Mouse (Mus musculus) left cerebral cortex, postnatal 25 days (tissue): ENCODE measurements around the gene Dcst1. TPM values are rescaled to one million over a fixed set of nuclear protein-coding genes. Genes with fewer than 3 reads are reported as not detected.
A peak's percentile ranks its signal among the peaks of the same experiment; 100 is the strongest.

ENCODE experiments used
- DNase-seq, 2 experiments: peaks; one replicate each; pipeline ENCODE4 v3.0.0; 2022; ENCODE audit warnings: low spot score in 2 of 2, mixed read lengths in 1 of 2
- intact Hi-C: fragments of 180-260 bp; cut with DNase I; formaldehyde crosslinking; loops from one replicate; pipeline ENCODE4 v1.15.1; 2025
- total RNA-seq, 2 experiments: library from RNA; stranded (reverse); gene quantifications; 2 replicates each; pipeline ENCODE4 v1.2.3; 2021

The Dcst1 gene
- total RNA-seq, result not detected

DNA sequence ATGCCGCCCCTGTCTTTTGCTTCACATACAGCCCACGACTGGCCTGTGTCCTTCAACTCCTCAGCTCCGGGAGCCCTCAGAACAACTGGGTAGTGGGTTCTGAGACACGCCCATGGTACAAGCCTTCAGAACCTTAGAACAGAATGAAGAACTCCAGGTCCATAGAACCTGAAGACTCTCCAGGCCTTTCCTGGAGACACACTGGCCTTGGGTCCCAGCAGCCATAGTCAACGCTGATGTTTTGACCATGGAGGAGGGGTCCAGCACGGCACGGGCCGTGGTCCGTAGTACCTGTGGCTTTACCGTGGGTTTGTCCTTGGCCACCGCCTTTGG lies at the start of gene Dcst1:
Dcst1 (minus strand) TSS at position 101 of the 333 bp plus-strand sequence.
- intact Hi-C loops, result no loop called here

DNA sequence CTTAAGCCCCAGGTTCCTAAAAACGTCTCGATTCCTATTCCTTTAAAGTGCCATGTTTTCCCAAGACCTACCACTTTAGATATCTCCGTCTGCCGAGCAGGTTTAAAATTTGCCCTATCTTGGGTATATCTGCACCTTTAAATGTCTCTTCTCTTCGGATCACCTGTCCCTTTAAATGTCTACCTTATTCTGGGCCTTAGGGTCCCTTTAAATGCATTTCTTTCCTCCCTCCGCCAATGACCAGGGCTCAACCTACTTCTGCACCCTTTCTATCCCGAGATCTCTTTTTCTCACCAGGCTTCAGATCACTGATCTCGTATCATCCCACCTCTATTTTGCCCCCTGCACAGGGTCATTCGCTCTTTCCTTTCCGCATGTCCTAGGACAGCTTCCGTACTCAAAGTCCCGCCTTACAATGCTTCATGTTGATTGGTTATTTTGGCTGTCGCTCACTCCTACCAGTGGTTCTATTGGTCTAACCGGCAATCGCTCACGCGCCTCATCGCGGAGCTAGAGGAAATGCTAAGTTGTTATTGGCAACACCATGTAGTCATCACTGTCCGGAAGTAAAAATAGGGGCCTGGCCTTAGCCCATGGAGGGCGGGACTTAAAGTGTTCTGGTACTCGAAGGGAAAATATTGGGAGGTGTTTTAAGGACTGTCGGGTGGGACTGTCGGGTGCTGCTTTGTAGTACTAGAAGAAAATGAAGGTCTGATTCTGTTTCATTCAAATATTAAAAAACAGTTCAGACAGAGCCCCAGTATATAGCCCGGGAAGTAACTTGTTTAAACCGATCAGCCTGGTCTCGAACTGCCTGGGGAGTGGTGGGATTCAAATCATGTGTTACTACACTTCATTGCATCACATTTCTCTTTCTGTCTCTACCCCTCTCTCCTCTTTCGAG lies 46.7 kb upstream of the Dcst1 start, which contains the start of gene Flad1:
Flad1 (minus strand) TSS at position 381 of the 904 bp plus-strand sequence.
- intact Hi-C loops, result no loop called here
- DNase-seq, result peak; percentile 100

More for the DNA sequence above, at the start of gene Dcst1:
- no peak for DNase-seq

DNA sequence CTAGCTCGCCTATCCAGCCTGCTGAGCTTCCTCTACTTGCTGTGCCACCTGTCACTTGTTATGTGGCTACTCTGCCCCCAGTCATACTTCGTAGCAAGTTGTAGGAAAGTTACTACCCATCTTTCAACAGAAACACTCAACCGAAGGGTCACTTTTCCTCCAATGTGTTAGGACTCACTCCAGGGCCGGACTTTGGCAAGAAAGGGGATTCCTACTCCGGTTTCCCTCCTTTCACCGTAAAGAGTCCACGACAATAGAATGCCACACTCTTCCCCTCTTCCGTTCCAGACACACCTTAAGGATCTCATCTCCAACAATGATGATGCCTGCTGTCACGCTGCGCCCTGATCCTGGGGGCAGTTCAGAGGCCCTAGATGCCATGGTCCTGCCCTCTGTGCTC lies 45.8 kb upstream of the Dcst1 start:
- intact Hi-C loops, result no loop called here

DNA sequence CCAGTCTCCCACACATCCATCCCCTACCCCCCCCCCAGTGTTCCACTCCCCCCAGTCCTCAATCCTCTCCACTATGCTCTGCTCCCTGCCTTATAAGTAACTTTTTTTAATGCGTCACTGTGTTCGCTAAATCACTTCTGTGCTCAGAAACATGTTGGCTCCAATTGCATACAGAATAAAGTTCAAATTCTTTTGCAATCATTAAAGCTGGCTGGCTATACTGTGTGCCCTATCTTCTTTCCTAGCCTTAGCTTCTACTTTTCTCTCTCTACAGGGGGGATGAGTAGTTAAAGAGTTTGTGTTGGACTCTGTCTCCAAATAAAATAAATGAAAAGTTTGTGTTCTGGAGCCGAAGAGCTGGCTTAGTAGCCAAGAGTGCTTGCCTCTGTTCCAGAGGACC lies 44.6 kb upstream of the Dcst1 start:
- intact Hi-C loops, result no loop called here

More for the DNA sequence above, 45.8 kb upstream of the Dcst1 start:
- DNase-seq, result no peak

GRCm38 (mm10) chr3:89408448-89408847 lies 43.4 kb upstream of the Dcst1 start:
- no peak for DNase-seq
- intact Hi-C loops, result no loop called here

More for the DNA sequence above, 44.6 kb upstream of the Dcst1 start:
- DNase-seq, result no peak

DNA sequence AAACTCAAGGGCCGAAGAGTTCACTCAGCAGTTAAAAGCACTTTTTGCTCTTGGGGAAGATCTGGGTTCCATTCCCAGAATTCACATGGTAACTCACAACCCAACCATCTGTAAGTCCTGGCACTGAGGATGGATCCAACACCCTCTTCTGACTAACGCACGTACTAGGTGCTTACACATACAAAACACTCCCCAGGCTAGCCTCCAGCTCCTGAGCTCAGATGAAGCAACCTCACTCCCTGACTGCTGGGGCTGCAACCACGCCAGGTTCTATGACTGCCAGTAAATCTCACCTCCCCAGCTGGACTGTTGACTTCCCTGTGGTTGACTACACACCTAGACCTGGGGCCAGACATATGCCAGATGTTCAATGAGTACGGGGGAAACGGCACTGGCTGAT lies 41.8 kb upstream of the Dcst1 start:
- intact Hi-C loops, result no loop called here
- no peak for DNase-seq

DNA sequence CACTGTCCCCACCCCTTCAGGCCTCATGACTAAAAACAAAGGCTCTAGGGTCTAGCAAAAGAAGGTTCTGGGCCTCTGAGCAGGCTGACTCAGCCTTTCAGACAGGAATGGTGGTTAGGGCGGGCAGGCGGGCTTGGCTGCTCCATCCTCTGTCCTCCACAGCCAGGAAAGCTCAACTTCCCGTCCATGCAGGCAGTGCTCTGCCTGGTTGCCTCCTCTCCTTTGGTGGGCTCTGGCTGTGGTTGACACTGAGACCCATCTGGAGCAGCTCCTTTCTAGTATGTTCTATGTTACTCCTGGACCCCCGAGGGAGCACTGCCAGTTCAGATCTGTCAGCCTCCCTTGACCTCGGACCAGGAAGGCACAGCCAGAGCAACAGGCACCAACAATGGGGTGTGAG lies 37.6 kb upstream of the Dcst1 start, which contains the start of gene Lenep:
Lenep (minus strand) TSS at position 101 of the 400 bp plus-strand sequence.
- intact Hi-C loops, result no loop called here
- DNase-seq, result no peak

DNA sequence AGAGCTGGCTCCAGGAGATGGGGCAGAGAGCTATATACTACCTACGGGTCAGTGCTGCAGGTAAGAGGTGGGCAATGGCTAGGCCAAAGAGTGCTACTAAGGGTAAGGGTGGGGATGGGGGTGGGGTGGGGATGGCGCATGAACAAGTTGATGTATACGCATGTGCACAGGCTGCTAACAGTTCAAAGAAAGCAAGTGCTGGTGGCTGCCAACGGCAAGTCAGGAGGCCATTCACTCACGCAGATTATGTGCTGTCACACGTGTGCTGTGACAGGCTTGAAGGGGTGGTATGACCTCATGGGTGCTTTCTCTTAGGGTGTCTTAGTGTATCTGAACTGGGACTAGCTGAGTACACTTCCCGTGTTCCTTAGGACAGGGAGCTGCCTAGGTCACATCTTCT lies 36.3 kb upstream of the Dcst1 start:
- intact Hi-C loops, result no loop called here
- DNase-seq, result no peak

DNA sequence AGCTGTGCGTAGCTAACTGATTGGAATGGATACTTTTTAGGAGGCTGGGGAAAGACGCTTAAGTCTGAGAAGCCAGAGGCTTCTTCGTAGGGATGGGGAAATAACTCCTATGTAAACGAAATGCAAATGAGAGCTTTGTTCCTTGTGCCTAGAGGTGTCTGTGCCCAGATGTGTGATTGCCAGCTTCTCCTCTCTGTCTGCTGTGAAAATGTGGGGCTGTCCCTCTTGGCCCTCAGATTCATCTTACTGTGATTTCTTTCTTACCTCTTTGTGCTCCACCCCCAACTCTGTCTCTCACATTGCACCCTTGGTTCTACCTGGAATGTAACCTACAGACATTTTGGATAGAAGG lies 31.6 kb upstream of the Dcst1 start:
- intact Hi-C loops, result loop anchor here (2.0 kb wide), 1 partner anchor 92 kb away; no protein-coding TSS in a partner anchor
- DNase-seq, result no peak

- peak in 1 of 2 experiments; percentile 62 for DNase-seq
- intact Hi-C loops, result loop anchor here (2.0 kb wide), 1 partner anchor 93 kb away; no protein-coding TSS in a partner anchor
Measured at GRCm38 (mm10) chr3:89395806-89396653, 31.0 kb upstream of the Dcst1 start.

DNA sequence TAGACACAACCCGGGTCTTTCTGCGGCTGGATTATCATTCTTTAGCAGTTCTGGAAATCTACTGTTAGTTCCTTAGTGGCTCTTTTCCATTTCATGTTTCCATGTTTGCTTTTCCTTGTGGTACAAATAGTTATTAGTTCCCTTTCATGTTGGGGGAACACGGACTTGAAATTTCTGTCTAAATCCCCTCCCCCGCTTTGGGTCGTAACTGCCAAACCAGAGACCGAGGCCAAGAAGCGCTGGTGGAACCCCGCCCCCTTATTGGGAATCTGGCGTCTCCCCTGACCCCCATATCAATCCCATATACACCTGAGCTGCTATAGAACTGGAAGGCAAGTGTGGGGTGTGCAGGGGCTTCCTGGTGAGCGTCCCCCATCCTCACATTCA lies 30.4 kb upstream of the Dcst1 start:
- no peak for DNase-seq
- intact Hi-C loops, result no loop called here

DNA sequence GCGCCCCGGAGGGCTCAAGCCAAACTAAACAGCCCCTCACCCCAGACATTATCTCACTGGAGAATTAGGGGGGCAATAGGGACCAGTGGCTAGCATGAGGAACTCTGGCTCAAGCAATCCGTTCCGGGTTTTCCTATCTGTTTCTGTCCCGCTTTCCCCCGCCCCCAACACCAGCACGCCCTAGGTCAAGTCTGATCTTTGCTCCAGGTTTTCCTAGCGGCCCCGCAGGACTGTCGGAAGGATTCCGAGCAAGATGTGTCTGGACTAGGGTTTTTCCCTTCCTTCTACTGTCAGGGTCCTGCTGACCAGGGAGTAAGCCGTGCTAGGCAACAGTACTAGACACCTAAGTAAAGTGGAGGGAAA lies 29.8 kb upstream of the Dcst1 start:
- intact Hi-C loops, result no loop called here
- peak; percentile 54 to 61 for DNase-seq

DNA sequence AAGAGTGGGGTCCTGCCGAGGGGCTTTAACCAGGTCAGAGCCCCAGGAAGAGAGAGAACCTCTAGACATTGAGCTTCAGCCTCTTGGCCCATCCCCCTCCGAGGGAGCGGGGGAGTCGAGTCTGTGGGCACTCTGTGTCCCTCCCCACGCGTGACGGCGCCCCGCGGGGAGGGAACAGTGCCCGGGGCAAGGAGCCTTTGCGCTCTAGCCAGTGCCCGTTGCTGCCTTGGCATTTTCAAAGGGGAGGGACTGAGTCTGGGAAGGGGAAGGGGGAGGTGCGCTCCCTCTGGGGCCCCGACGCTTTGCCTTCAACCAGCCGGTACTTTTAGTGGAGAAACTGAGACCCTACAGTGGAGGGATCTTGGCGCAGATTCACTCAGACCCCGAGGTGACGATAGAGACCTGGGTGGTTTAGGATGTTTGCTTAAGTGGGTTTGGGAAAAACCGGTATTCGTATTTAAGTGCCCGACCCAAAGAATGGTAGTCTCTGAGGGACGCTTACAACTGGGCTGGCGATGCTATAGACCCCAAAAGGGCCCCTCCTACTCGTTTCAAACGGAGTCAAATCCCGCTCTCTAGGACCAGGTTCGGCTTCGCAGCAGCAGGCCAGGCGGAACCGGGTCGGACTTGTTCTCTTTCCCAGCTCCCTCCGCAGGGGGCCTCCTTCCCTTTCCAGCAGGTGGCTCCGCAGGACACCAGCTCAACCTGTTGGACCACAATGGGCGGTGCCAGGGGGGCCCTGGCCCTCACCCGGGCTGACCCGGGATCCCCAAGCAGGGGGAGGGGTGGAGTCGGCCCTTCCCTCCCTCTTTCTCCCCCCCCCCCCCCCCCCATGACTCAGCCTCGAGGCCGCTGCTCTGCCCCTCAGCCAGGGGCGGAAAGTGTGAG lies 29.2 kb upstream of the Dcst1 start, which contains the start of gene Zbtb7b:
Zbtb7b (minus strand) TSS at position 771 of the 888 bp plus-strand sequence.
- intact Hi-C loops, result no loop called here
- peak; percentile 51 to 56 for DNase-seq

- DNase-seq, result peak; percentile 92 to 98
- intact Hi-C loops, result no loop called here
Measured at GRCm38 (mm10) chr3:89393605-89394004, 28.6 kb upstream of the Dcst1 start.

- no peak for DNase-seq
- intact Hi-C loops, result no loop called here
Measured at GRCm38 (mm10) chr3:89392871-89393311, 27.8 kb upstream of the Dcst1 start.

DNA sequence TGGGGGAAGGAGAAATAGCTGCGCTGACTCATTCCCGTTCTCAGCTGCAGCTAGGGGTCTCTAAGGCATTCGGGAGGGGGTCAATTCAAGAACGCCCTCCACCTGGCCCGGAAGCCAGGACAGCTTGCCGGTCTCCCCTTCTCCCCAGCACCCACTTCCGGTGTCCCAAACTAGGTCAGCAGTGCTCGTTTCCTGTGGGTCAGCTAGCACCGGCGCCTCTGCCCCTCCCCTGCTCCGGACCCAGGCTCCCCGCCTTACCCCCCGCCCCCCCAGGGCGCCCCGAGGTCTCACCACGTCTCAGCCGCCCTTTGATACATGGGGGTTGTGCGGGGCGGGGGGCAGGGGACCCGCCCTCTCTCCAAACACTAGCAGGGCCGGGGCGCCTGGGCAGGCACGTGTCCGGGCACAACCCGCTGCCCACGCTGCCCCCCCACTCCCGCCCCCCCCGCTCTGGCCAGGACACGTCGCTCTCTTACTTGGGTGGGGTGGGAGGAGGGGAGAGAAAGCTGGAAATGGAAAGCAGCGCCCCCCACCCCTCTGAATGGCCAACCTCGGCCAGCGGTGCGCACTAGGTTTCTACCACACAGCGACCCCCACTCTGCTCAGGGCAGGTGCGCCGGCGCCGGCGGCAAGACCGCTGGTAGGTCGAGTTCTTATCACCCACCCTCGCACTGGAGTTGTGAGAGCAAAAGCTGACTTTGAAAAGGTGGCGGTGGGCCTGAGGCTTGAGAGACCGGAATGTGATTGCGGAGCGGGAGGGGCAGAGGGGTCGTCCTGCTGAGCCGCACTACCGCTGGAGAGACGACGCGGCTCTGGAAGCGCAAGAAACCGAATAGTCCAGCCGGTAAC lies 26.8 kb upstream of the Dcst1 start:
- intact Hi-C loops, result no loop called here
- no peak for DNase-seq

DNA sequence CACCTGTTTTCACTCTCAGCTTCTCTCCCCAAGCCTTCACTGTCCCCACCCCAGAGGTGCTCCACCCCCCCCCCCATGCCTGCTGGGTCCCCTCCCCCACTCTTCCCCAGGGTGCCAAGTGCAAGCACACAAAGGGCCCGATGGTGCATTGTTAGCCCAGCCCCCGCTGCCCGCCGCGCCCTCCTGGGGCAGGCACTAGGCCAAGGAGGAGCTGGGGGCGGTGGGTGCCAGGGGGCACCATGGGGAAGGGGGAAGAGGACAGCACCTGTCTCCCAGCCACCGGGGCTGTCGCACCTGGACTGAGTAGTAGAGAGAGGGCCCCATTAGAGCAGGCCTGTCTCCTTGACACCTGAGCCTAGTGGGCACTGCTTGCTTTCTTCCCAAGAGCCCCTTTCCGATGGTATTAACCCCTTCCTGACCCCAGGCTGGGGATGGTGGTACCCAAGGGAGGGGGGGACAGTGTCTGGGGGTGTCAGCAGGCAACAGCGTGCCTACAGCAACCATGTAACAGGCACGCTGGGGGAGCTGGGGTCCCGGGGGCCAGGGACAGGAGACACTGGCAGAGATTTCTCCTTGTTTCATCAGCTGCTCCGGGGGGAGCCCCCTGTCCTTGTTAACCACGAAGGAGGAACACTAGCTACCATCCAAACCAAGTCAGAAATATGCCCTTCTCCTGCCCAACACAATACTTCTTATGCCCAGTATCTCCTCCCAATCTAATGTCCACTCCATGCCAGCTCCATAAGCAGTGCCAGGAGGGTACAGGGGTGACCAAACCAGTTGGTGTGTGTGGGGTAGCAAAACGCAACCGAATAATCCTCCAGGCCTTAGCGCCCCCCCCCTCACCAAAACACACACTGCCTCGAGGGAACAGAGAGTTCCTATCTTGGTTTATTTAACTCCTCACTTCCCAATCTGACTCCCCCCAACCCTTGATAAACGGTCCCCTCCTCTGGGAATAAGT lies 25.9 kb upstream of the Dcst1 start:
- intact Hi-C loops, result no loop called here
- DNase-seq, result no peak
